Mouse (Mus musculus): ENCODE measurements around the gene Serf2.

Serf2 gene

GRCm38 (mm10) chr2:121448739-121449535 lies at the start of gene Serf2:
Serf2 (plus strand) TSS chr2:121449195.
- DNase-seq (ENCODE audit: low read depth), result peak; percentile 99

GRCm38 (mm10) chr2:121403296-121403695 lies 45.7 kb upstream of the Serf2 start:
- DNase-seq (ENCODE audit: low read depth), result no peak

GRCm38 (mm10) chr2:121408160-121408559 lies 40.8 kb upstream of the Serf2 start:
- peak; percentile 81 for DNase-seq (ENCODE audit: low read depth)

GRCm38 (mm10) chr2:121412843-121413386 lies 36.1 kb upstream of the Serf2 start:
- no peak for DNase-seq (ENCODE audit: low read depth)

- DNase-seq (ENCODE audit: low read depth), result peak; percentile 96
Observed at GRCm38 (mm10) chr2:121413387-121414042, 35.5 kb upstream of the Serf2 start, which contains the start of the genes Pdia3 and Catsper2. Pdia3 (plus strand) TSS chr2:121413775. Catsper2 (minus strand) TSS chr2:121413792.

- DNase-seq (ENCODE audit: low read depth), result peak; percentile 77
Observed at GRCm38 (mm10) chr2:121414139-121414685, 34.8 kb upstream of the Serf2 start.

- peak; percentile 20 for DNase-seq (ENCODE audit: low read depth)
Observed at GRCm38 (mm10) chr2:121415103-121415502, 33.9 kb upstream of the Serf2 start.

GRCm38 (mm10) chr2:121415591-121415990 lies 33.4 kb upstream of the Serf2 start:
- DNase-seq (ENCODE audit: low read depth), result no peak

GRCm38 (mm10) chr2:121416356-121416755 lies 32.6 kb upstream of the Serf2 start:
- DNase-seq (ENCODE audit: low read depth), result no peak

GRCm38 (mm10) chr2:121418476-121418875 lies 30.5 kb upstream of the Serf2 start:
- no peak for DNase-seq (ENCODE audit: low read depth)

GRCm38 (mm10) chr2:121423166-121423565 lies 25.8 kb upstream of the Serf2 start:
- DNase-seq (ENCODE audit: low read depth), result no peak

GRCm38 (mm10) chr2:121425890-121426289 lies 23.1 kb upstream of the Serf2 start:
- DNase-seq (ENCODE audit: low read depth), result no peak

- DNase-seq (ENCODE audit: low read depth), result peak; percentile 62
Observed at GRCm38 (mm10) chr2:121434854-121435253, 14.1 kb upstream of the Serf2 start.

- DNase-seq (ENCODE audit: low read depth), result no peak
Observed at GRCm38 (mm10) chr2:121439746-121440145, 9.2 kb upstream of the Serf2 start.

GRCm38 (mm10) chr2:121440834-121441605 lies 8.0 kb upstream of the Serf2 start:
- DNase-seq (ENCODE audit: low read depth), result no peak

GRCm38 (mm10) chr2:121441800-121442199 lies 7.2 kb upstream of the Serf2 start:
- DNase-seq (ENCODE audit: low read depth), result no peak

- DNase-seq (ENCODE audit: low read depth), result peak; percentile 68
Observed at GRCm38 (mm10) chr2:121442259-121443067, 6.5 kb upstream of the Serf2 start.

GRCm38 (mm10) chr2:121443068-121443349 lies 6.0 kb upstream of the Serf2 start:
- no peak for DNase-seq (ENCODE audit: low read depth)

GRCm38 (mm10) chr2:121444178-121444577 lies 4.8 kb upstream of the Serf2 start, which contains the start of gene Ell3:
Ell3 (minus strand) TSS chr2:121444278.
- no peak for DNase-seq (ENCODE audit: low read depth)

GRCm38 (mm10) chr2:121445117-121445516 lies 3.9 kb upstream of the Serf2 start:
- no peak for DNase-seq (ENCODE audit: low read depth)

- no peak for DNase-seq (ENCODE audit: low read depth)
Observed at GRCm38 (mm10) chr2:121446506-121446905, 2.5 kb upstream of the Serf2 start.

Measured in 416B (cell line).